Mouse (Mus musculus) heart, postnatal 4 days (tissue): ENCODE results near the gene Ankfy1. TPM values are rescaled to one million over a fixed set of nuclear protein-coding genes. Genes with fewer than 3 reads are reported as not detected.

Source experiments
- DNase-seq: peaks from one replicate; pipeline ENCODE4 v3.0.0; 2021
- microRNA-seq, 2 experiments: library from miRNA; unstranded; fragments of <30 nt; microRNA quantifications; one replicate each; pipeline ENCODE4 v1.2.0; 2021 to 2022
- total RNA-seq, 2 experiments: library from RNA; stranded (reverse); gene quantifications; 2 replicates each; pipeline ENCODE4 v1.2.3; 2021

Ankfy1 gene
- total RNA-seq, 2 experiments from 2014 or later: 30.6 to 30.7 TPM

DNA sequence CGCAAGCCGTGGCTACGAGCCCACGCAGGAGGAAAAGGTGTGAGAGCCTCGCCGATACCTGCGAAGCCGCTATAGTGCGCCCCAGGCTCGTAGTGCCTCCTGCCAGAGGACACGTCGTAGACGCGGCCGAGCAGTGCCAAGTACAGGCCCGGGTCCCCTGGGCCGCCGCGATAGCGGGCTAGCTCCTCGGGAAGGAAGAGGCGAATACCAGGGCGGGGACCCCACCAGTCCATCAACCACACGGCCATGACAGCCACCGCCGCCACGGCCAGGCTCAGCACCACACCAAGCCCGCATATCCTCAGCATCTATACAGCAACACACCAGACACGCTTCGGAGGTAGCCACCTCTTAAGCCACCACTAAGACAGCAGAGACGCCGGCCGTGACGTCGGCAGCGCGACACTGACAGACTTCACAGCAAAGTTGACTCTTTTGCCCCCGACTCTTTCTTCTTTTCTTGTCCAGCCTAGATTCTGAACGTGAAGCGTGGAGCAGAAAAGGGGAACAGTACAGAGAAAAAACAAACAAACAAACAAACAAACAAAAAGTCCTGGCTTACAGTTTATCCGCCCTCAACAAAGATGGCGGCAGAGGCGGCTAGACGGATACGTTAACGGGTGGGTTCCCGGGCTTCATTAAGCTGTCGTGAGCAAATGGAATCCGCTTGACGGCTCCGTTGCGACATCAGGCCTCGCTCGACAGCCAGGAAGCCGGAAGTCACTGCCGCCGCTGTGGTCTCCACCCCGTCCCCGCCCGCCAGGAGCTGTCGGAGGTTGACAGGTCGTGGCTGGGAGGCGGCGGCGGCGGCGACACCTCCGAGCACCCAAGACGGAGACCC lies 105.9 kb downstream of the Ankfy1 start, which contains the start of the genes Cyb5d2 and Zzef1:
Cyb5d2 (minus strand) TSS at position 688 of the 841 bp plus-strand sequence.
Zzef1 (plus strand) TSS at position 772 of the 841 bp plus-strand sequence.
- DNase-seq: peak; percentile 94

DNA sequence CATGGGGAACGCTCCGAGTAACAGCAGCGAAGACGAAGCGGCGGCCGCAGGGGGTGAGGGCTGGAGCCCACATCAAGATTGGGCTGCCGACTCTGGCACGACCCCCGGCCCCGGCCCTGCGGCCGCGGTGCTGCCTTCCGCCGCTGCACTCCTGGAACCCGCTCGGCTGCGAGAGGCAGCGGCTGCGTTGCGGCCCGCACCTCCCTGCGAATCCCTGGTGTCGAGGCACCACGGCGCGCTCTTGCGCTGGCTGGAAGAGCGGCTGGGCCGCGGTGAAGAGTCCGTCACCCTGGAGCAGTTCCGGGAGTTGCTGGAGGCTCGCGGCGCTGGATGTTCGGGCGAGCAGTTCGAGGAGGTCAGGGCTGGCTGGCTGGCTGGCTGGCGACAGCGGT lies 106.5 kb downstream of the Ankfy1 start:
- DNase-seq: no peak

DNA sequence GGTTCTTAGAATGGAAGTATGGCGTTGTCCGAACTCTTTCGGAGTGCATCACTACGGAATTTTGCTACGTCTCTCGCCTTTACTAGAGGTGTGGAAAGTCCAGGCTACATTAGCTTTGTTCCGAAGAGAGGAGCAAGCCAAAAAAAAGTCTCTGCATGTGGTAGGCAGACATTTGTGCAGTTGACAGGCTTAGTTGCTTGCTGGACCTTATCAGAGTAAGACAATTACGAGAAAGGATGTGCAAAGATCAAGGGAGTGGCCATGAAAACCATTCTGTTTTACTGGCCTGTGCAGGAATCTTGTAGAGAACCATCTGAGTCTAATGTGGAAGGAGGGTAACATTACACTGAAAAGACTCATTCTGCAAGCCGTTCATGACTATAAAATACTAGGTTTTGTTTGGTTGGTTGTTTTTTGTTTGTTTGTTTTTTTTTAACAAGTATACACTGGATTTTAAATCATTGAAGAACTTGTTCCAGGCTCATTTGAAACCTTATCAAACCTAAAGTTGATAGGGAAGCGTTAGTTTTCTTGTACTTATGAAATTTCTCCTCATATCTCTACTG lies 107.0 kb downstream of the Ankfy1 start:
- DNase-seq: no peak

DNA sequence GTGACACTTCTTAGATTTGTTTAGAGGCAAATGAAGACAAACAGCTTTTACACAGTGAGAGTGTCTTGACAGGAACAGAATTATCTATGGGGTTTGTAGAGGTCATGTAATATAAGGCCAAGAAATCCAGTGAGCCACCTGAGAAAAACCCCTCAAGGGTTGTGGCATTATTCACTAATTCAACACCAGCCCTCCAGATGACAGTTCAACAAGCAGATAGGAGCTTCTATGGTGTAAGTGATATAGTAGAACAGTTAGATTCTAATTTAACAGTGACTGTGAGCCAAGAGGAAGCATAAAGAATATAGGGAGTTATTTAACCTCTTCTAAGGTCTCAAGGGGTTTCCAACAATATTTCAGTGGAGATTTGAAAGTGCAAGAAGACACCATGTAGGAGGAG lies 108.3 kb downstream of the Ankfy1 start:
- DNase-seq: no peak

DNA sequence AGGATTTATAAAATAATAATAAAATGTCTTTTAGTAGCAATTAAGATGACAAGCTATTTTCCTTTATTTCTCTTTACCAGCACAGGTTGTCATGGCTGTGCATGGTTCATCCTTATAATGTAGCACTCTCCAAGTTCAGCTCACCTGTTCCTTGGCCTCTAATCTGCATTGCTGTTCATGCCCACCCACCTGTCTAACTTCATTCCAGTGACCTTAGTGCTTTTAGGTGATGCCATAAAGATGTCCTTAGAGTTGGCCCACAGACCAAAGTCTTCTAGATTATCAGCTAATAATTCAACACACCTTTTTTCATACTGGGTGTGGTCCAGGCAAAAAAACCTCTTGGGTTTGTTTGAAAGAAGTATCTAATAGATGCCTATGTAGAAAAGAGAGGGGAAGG lies 111.4 kb downstream of the Ankfy1 start:
- DNase-seq: no peak

DNA sequence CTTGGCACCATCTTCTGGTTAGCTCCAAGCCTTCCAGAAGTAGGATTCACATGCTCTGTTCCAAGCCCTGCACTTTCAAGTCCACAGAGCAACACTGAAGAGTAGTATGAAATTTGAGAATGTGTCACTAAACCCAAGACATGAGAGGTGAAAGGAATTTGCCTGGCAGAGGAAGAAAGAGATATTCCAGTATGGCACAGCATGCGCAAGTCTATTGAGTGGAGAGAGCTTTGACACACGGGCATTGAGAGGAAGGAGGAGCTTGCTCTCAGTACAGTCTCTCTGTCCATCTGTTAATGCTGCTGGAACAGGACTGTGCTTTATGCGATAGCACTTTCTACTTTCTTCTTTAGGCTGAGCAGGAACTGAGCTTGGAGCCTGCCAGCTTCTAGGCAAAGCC lies 113.2 kb downstream of the Ankfy1 start:
- DNase-seq: peak; percentile 9

DNA sequence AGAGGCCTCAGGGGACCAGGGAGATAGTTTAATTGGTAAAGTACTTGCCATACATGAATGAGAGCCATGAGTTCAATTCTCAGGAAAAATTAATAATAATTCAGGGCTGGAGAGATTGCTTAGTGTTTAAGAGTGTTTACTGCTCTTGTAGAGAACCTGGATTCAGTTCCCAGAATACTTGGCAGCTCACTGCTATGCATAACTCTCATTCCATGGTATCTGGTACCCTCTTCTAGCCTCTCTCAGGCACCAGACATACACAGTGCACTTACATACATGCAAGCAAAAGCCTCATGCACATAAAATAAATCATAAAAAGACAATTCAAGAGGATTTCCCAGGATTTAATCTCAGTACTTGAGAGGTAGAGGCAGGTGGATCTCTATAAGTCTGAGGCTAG lies 114.8 kb downstream of the Ankfy1 start:
- no peak for DNase-seq

DNA sequence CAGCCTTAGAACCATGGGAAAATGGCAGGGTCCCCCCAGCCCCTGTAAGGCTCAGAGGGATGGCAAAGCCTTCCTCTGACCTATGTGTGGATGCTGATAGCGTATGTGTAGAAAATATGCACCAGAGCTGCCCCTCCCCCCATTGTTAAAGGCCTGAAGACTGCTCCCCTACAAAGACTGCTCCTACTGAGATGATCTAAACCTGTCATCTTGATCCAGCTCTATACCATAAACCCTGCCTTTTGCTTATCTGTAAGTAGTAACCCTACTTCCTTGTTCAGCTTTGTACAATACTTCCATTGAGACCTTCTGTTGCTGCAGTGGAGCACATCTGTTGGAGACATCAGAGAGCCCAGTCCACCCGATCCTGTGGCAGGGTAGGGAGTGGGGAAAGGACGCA lies 115.4 kb downstream of the Ankfy1 start:
- no peak for DNase-seq

DNA sequence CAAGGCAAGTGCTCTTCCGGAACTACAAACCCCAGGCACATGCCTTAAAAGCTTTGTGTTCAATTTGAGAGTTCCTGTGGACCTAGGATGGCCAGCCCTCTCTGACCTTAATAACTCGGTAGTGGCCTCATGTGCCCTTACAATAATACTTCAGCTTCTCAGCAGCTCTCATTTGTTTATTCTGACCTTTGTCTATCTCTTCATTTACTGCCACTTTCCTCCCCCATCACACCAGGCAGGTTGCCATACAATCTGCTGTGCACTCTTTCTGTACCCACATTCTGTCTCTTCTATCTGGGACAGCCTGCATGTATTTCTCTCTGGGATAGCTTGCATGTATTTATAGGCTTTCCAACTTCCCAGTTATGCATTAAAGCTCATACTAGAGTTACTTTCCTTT lies 116.8 kb downstream of the Ankfy1 start:
- peak; percentile 17 for DNase-seq

DNA sequence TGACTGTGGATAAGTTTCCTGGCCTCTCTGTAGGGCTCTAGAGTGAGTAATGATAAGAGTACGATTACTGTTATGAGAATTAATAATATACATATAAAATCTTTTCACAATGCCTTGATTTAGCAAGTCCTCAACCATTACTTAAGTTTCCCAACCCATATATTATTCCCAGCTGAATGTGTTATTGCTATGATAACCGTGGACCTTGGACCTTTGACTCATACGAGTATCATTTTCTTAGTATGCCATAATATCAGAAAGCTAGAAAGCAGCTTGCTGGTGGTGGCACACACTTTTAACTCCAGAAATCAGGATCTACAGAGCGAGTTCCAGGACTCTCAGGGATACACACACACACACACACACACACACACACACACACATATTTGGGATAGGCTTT lies 118.2 kb downstream of the Ankfy1 start:
- no peak for DNase-seq

DNA sequence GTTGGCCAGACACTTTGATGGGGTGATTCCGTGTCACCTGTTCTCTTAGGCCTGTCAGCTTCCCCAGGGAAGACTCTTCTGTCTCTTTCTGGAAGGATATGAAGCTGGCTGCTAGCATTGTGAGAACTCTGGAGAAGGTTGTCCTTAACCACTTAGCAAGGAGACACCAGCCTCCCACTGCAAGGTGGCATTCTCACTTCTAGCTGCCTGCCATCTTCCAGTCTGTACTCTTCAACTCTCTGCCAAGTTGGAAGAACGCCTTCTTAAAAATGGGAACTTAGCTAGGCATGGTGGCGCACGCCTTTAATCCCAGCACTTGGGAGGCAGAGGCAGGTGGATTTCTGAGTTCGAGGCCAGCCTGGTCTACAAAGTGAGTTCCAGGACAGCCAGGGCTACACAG lies 123.9 kb downstream of the Ankfy1 start:
- no peak for DNase-seq

DNA sequence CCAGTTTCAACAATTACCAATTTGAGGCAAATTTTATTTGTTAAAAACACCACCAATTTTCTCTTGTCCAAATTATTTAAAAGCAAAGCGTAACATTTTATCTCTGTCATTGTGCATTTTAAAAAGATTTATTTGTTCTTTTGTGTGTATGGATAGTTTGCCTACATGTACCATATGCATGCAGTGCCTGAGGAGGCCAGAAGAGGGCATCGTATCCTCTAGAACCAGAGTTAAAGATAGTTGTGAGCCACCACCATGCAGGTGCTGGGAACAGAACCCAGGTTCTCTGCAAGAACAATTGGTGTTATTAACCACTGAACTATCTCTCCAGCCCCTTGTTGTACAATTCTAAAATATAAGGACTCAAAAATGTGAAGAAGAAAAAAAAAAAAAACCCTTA lies 124.4 kb downstream of the Ankfy1 start:
- no peak for DNase-seq

DNA sequence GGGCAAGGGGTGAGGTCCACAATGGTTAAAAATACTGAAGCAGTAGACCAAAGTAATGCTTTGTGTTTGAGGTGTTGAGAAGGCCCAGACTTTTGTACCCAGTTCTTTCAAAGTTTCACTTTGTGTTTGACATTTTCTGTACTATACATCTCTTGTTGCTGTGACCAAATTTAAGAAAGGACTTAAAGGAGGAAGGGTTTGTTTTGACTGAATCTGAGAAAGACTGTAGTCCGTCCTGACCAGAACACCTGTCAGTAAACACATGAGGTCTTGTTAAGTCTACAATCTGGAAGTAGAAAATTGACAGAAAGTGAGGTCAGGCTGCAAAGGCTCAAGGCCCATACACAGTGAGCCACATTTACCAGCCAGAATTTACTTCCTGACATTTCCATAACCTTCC lies 127.1 kb downstream of the Ankfy1 start:
- no peak for DNase-seq

DNA sequence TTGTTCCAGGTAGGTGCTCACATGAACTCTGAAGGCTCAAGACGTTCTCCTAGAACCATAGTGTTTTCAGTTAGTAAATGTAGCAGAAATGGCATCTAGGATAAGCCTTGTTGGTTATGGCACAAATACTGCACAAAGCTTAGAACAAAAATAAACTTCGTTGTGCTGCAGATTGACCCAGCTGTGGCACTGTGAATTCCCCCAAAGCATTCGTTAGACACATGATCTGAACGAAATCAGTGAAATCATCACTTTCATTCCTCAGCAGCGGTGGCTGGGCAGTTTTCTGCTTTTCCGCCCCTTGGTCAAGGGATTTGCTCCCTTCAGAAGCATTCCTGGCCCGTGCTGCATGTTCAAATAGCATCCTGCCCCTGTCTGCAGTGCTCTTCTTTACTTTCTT lies 128.3 kb downstream of the Ankfy1 start:
- DNase-seq: no peak

DNA sequence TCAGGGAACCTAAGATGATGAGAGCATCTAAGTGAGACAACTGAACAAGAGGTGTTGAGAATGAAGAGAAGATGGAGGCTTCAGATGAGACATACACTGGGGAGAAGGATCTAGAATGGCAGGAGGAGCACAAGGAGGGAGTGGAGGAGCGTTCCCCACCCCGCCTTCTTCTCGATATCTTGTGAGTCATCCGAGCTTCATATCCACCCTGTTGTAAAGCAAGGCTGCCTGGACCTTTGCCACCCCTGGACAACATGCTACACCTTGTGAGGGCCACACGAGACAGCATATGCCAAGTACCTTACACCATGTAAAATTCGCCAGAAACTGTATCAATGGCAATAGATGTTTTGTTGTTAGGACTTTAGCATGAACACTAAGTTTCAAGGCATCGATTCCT lies 131.2 kb downstream of the Ankfy1 start:
- DNase-seq: no peak

Small RNAs within 50 kb of the gene (microRNA-seq; reads per million reads assigned to microRNA genes)
- gene Gm25678: 0 reads per million in 2 experiments

Other genes starting within 250 kb of the Ankfy1 start
- gene Mybbp1a, start 248.7 kb upstream of the Ankfy1 start, total RNA-seq: 10 to 100 TPM; 55.6 to 55.9 TPM
- 10 to 100 TPM; 17.0 to 18.0 TPM for gene Spns2, start 200.1 kb upstream of the Ankfy1 start, total RNA-seq
- gene Spns3, start 139.5 kb upstream of the Ankfy1 start, total RNA-seq: under 1 TPM in 1 of 2 experiments, not detected in 1; 0.12 TPM
- gene Ube2g1, start 82.7 kb upstream of the Ankfy1 start, total RNA-seq: 10 to 100 TPM; 57.8 to 62.5 TPM
- 1 to 10 TPM; 6.7 to 7.3 TPM for gene Cyb5d2, start 106.1 kb downstream of the Ankfy1 start, total RNA-seq
- gene Zzef1, start 106.2 kb downstream of the Ankfy1 start, total RNA-seq: 10 to 100 TPM; 28.9 to 29.6 TPM